Comparison of ENCODE assay signal across 10 mouse cellular contexts in the genomic region with DNA sequence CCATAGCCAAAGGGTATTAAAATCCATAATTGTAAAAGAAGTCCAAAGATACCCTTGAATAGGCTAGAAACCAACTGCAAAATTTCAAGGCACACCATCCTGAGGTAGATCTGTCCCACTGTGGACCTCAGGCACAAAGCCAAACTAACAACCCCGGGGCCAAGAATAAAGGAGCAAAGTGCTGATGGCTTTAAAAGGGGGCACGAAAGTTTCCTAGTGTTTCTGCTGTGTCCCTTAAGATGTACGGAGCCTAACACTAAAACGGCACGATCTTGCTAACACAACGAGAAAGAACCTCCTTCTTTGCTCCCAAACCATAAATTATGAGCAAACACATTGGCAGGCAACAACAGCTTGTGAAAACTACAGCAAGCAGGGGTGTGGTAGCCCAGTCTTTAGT. TPM values are rescaled to one million over a fixed set of nuclear protein-coding genes. Genes with fewer than 3 reads are reported as not detected.
DNase-seq lines count a peak whose midpoint lies in the region; ATAC-seq and TF ChIP-seq lines count a peak whose summit lies in the region.
"Had no signal": no experiment of that assay in that cellular context is flagged by ENCODE, and none has a peak within 500 bp of the region (broad histone marks: within the 10 kb centered on the region; RNA-seq: fewer than 3 reads in every experiment).

No protein-coding gene starts in this region.

- intact Hi-C loops in heart, postnatal 36 days (cut with DNase I), result loop anchor here (2.0 to 5.0 kb wide), 2 partner anchors 78 to 376 kb away; partner anchors contain the start of gene Ranbp9

- no peak overlapping the region for H3K27ac ChIP-seq in heart, embryonic 12.5 days (ENCODE audit: poor library complexity, severe bottlenecking)
- H3K27ac ChIP-seq in midbrain, embryonic 10.5 days (replicated peaks), result no peak overlapping the region
- no peak overlapping the region for H3K27ac ChIP-seq in midbrain, embryonic 11.5 days (ENCODE audit: low read depth, low read length)
- H3K27ac ChIP-seq in limb, embryonic 14.5 days (replicated peaks; ENCODE audit: low read depth, low read length), result no peak overlapping the region
- H3K27ac ChIP-seq in stomach, embryonic 16.5 days (ENCODE audit: low read length), result no peak overlapping the region

- H3K4me1 ChIP-seq in heart, embryonic 12.5 days (replicated peaks), result peaks cover 27% of the 10 kb centered on the region
- H3K4me1 ChIP-seq in midbrain, embryonic 10.5 days, result peaks cover 31% of the 10 kb centered on the region
- peaks cover 6% of the 10 kb centered on the region; the same call in 1 of the 2 replicates for H3K4me1 ChIP-seq in midbrain, embryonic 11.5 days (ENCODE audit: control insufficient read depth, insufficient read depth, low read length)
- peaks cover 13% of the 10 kb centered on the region for H3K4me1 ChIP-seq in limb, embryonic 14.5 days (ENCODE audit: control insufficient read depth, insufficient read depth, low read length)
- peaks cover 13% of the 10 kb centered on the region for H3K4me1 ChIP-seq in stomach, embryonic 16.5 days (ENCODE audit: control insufficient read depth, insufficient read depth, low read length)

- no peak for DNase-seq in heart, postnatal 36 days
- DNase-seq in midbrain, embryonic 10.5 days (ENCODE audit: low spot score), result no peak
- no peak for DNase-seq in midbrain, embryonic 11.5 days (ENCODE audit: low spot score, missing footprints)
- no peak for DNase-seq in limb, embryonic 14.5 days (ENCODE audit: low spot score)
- DNase-seq in cerebellum, adult 18-20 months, result no peak
- no peak for DNase-seq in spleen, postnatal 36 days (ENCODE audit: low spot score in 2 of 2)
- DNase-seq: adrenal gland, adult 2 months had no signal

- no peak overlapping the region for H3K4me3 ChIP-seq in heart, embryonic 12.5 days
- peak overlapping the region; percentile 82; the same call in 1 of the 2 replicates for H3K4me3 ChIP-seq in midbrain, embryonic 10.5 days
- no peak overlapping the region for H3K4me3 ChIP-seq in midbrain, embryonic 11.5 days (ENCODE audit: low read depth, low read length)
- H3K4me3 ChIP-seq in limb, embryonic 14.5 days (replicated peaks; ENCODE audit: low read length), result 0 out of 2 replicates have a peak overlapping the region, but pooled peaks have one; percentile 70
- peak overlapping the region; percentile 89; the same call in 1 of the 2 replicates for H3K4me3 ChIP-seq in stomach, embryonic 16.5 days (replicated peaks; ENCODE audit: low read length)

- no peaks in the 10 kb centered on the region for H3K9me3 ChIP-seq in heart, embryonic 12.5 days (replicated peaks)
- H3K9me3 ChIP-seq in midbrain, embryonic 10.5 days (replicated peaks), result no peaks in the 10 kb centered on the region
- H3K9me3 ChIP-seq in midbrain, embryonic 11.5 days (ENCODE audit: control insufficient read depth, low read length), result no peaks in the 10 kb centered on the region
- H3K9me3 ChIP-seq in limb, embryonic 14.5 days (ENCODE audit: control insufficient read depth, low read length), result no peaks in the 10 kb centered on the region
- no peaks in the 10 kb centered on the region for H3K9me3 ChIP-seq in stomach, embryonic 16.5 days (replicated peaks; ENCODE audit: control insufficient read depth, low read length)

- H3K4me2 ChIP-seq in heart, embryonic 12.5 days, result peak overlapping the region; percentile 74
- no peak overlapping the region for H3K4me2 ChIP-seq in midbrain, embryonic 11.5 days
- H3K4me2 ChIP-seq in limb, embryonic 14.5 days (replicated peaks; ENCODE audit: low read depth, low read length, severe bottlenecking), result peak overlapping the region; percentile 71
- peak overlapping the region; percentile 83 for H3K4me2 ChIP-seq in stomach, embryonic 16.5 days (ENCODE audit: low read depth, low read length)

- no peak for ATAC-seq in heart, embryonic 12.5 days (ENCODE audit: insufficient number of reproducible peaks, low FRiP score)
- no peak for ATAC-seq in midbrain, embryonic 11.5 days (ENCODE audit: low FRiP score)
- ATAC-seq in limb, embryonic 14.5 days (ENCODE audit: low FRiP score, low read depth), result no peak
- no peak for ATAC-seq in stomach, embryonic 16.5 days (ENCODE audit: insufficient read depth, low FRiP score)

- H3K36me3 ChIP-seq in heart, embryonic 12.5 days, result peaks cover 18% of the 10 kb centered on the region
- H3K36me3 ChIP-seq in midbrain, embryonic 10.5 days, result peaks cover 11% of the 10 kb centered on the region
- no peaks in the 10 kb centered on the region for H3K36me3 ChIP-seq in midbrain, embryonic 11.5 days (ENCODE audit: control insufficient read depth, insufficient read depth, low read length)
- peaks cover 18% of the 10 kb centered on the region for H3K36me3 ChIP-seq in limb, embryonic 14.5 days (ENCODE audit: control insufficient read depth, insufficient read depth, low read length)
- 0 out of 2 replicates have a peak, but pooled peaks cover 2% of the 10 kb centered on the region for H3K36me3 ChIP-seq in stomach, embryonic 16.5 days (ENCODE audit: control insufficient read depth, insufficient read depth, low read length)

- WGBS in heart, embryonic 12.5 days, result 80% methylated on average over 6 of the region's 6 CpGs
- WGBS in midbrain, embryonic 10.5 days, result 88% methylated on average over 6 of the region's 6 CpGs
- WGBS in midbrain, embryonic 11.5 days, result 87% methylated on average over 6 of the region's 6 CpGs
- WGBS in limb, embryonic 14.5 days, result 59% methylated on average over 6 of the region's 6 CpGs
- 67% methylated on average over 6 of the region's 6 CpGs for WGBS in stomach, embryonic 16.5 days

- TF ChIP-seq POLR2A in limb, embryonic 14.5 days (IDR thresholded peaks at IDR 0.05; ENCODE audit: borderline replicate concordance, extremely low read depth, insufficient read depth, insufficient read length), result no peak

- no peaks in the 10 kb centered on the region for H3K27me3 ChIP-seq in heart, embryonic 12.5 days (replicated peaks)
- H3K27me3 ChIP-seq in midbrain, embryonic 10.5 days (ENCODE audit: low read depth, poor library complexity, severe bottlenecking), result peaks cover 46% of the 10 kb centered on the region
- peaks cover 4% of the 10 kb centered on the region; the same call in 1 of the 2 replicates for H3K27me3 ChIP-seq in midbrain, embryonic 11.5 days (ENCODE audit: control insufficient read depth, insufficient read depth, low read length)
- no peaks in the 10 kb centered on the region for H3K27me3 ChIP-seq in limb, embryonic 14.5 days (ENCODE audit: control insufficient read depth, insufficient read depth, low read length)
- H3K27me3 ChIP-seq in stomach, embryonic 16.5 days (ENCODE audit: control insufficient read depth, insufficient read depth, low read length), result no peaks in the 10 kb centered on the region

- no peak overlapping the region for H3K9ac ChIP-seq in heart, embryonic 12.5 days
- no peak overlapping the region for H3K9ac ChIP-seq in midbrain, embryonic 11.5 days (ENCODE audit: low read length)
- no peak overlapping the region for H3K9ac ChIP-seq in limb, embryonic 14.5 days (ENCODE audit: low read depth, low read length, severe bottlenecking)
- 0 out of 2 replicates have a peak overlapping the region, but pooled peaks have one; percentile 31 for H3K9ac ChIP-seq in stomach, embryonic 16.5 days (ENCODE audit: low read length)

RNA-seq across cellular contexts. Expression of gene Mcur1, which starts 1.6 kb away (rescaled TPM):
- 18.2 and 19.7 TPM in 2 replicates for polyA plus RNA-seq in heart, embryonic 12.5 days (2016; fragmentation: Nextera tagmentation; extraction: Ambion mirVana)
- 10 to 100 TPM; 45.6 to 49.1 TPM for total RNA-seq in heart, postnatal 36 days (2021)
- polyA plus RNA-seq in midbrain, embryonic 10.5 days (2016; fragmentation: Nextera tagmentation; extraction: Ambion mirVana), result 8.1 and 10.4 TPM in 2 replicates
- polyA plus RNA-seq in midbrain, embryonic 11.5 days (2014; fragmentation: Nextera tagmentation; extraction: Ambion mirVana), result 10.8 and 11.2 TPM in 2 replicates
- polyA plus RNA-seq in limb, embryonic 14.5 days (2012; rRNA removed), result 19.7 and 23.1 TPM in 2 replicates
- polyA plus RNA-seq in limb, embryonic 14.5 days (2014; fragmentation: Nextera tagmentation; extraction: Ambion mirVana), result 18.1 and 20.5 TPM in 2 replicates
- polyA plus RNA-seq in stomach, embryonic 16.5 days (2015; fragmentation: Nextera tagmentation; extraction: Ambion mirVana), result 10.1 and 10.6 TPM in 2 replicates

RNA-seq across cellular contexts. Expression of gene Rnf182, which starts 57.2 kb away (rescaled TPM):
- polyA plus RNA-seq in heart, embryonic 12.5 days (2016; fragmentation: Nextera tagmentation; extraction: Ambion mirVana), result 1.7 and 2.7 TPM in 2 replicates
- total RNA-seq in heart, postnatal 36 days (2021), result under 1 TPM in 1 of 2 experiments, not detected in 1; 0.28 TPM
- polyA plus RNA-seq in midbrain, embryonic 10.5 days (2016; fragmentation: Nextera tagmentation; extraction: Ambion mirVana), result 6.9 and 7.7 TPM in 2 replicates
- 7.6 and 7.7 TPM in 2 replicates for polyA plus RNA-seq in midbrain, embryonic 11.5 days (2014; fragmentation: Nextera tagmentation; extraction: Ambion mirVana)
- polyA plus RNA-seq in limb, embryonic 14.5 days (2012; rRNA removed), result 4.7 and 5.4 TPM in 2 replicates
- 8.6 and 9.2 TPM in 2 replicates for polyA plus RNA-seq in limb, embryonic 14.5 days (2014; fragmentation: Nextera tagmentation; extraction: Ambion mirVana)
- 1.5 and 2.9 TPM in 2 replicates for polyA plus RNA-seq in stomach, embryonic 16.5 days (2015; fragmentation: Nextera tagmentation; extraction: Ambion mirVana)
- total RNA-seq: neutrophil, adult 5-6 weeks had no signal

Comparison
In these comparisons a context has a peak if more than half of its experiments do, and no peak if none do; other contexts are left out.
1. H3K4me3 ChIP-seq: peak in midbrain, embryonic 10.5 days (single experiment), limb, embryonic 14.5 days (single experiment) and stomach, embryonic 16.5 days (single experiment); none in heart, embryonic 12.5 days (single experiment) and midbrain, embryonic 11.5 days (single experiment).